Mouse (Mus musculus) heart, embryonic 13.5 days (tissue): ENCODE data around the gene Cfap100. TPM values are rescaled to one million over a fixed set of nuclear protein-coding genes. Genes with fewer than 3 reads are reported as not detected.

Experiments used
- ATAC-seq: fragments of 200-750 bp; cut with Nextera tagmentation; 2 replicates; pipeline ENCODE4 v1.8.0; 2017; ENCODE audit warnings: moderate TSS enrichment; ENCODE audit not compliant: insufficient number of reproducible peaks, low FRiP score, low TSS enrichment; ENCODE audit errors: extremely low read depth
- H3K27ac ChIP-seq: fragments of 300-500 bp; sonication (generic); replicated peaks from 2 replicates; pipeline ENCODE4 v1.5.1; 2015; ENCODE audit warnings: moderate library complexity, mild to moderate bottlenecking, inconsistent platforms
- H3K27me3 ChIP-seq: fragments of 300-500 bp; sonication (generic); replicated peaks from 2 replicates; pipeline ENCODE4 v1.6.1; 2015; ENCODE audit warnings: mild to moderate bottlenecking, inconsistent platforms
- H3K36me3 ChIP-seq: fragments of 300-500 bp; sonication (generic); 2 replicates; pipeline ENCODE4 v1.6.1; 2015; ENCODE audit warnings: mild to moderate bottlenecking, inconsistent platforms
- H3K4me1 ChIP-seq: fragments of 300-500 bp; sonication (generic); 2 replicates; pipeline ENCODE4 v1.6.1; 2015; ENCODE audit warnings: inconsistent platforms
- H3K4me2 ChIP-seq: fragments of 300-500 bp; sonication (generic); 2 replicates; pipeline ENCODE4 v1.6.1; 2015; ENCODE audit warnings: inconsistent platforms, mild to moderate bottlenecking, moderate library complexity
- H3K4me3 ChIP-seq: fragments of 300-500 bp; sonication (generic); 2 replicates; pipeline ENCODE4 v1.5.1; 2015; ENCODE audit warnings: moderate library complexity, mild to moderate bottlenecking, inconsistent platforms
- H3K9ac ChIP-seq: fragments of 300-500 bp; sonication (generic); 2 replicates; pipeline ENCODE4 v1.6.1; 2015; ENCODE audit warnings: inconsistent platforms, mild to moderate bottlenecking, moderate library complexity
- H3K9me3 ChIP-seq: fragments of 300-500 bp; sonication (generic); 2 replicates; pipeline ENCODE4 v1.6.1; 2016; ENCODE audit warnings: inconsistent platforms
- WGBS: fragments of 180-500 bp; shearing (Covaris S2); methylation state at CpG from one replicate; pipeline ENCODE4 v1.1.7; 2015; ENCODE audit warnings: mixed read lengths; 5-methylcytosine and 5-hydroxymethylcytosine counted together
- polyA plus RNA-seq: library from polyadenylated mRNA; unstranded; fragments of >200 nt; fragmentation: Nextera tagmentation; extraction: Ambion mirVana; gene quantifications from 2 replicates; pipeline ENCODE4 v1.2.1, GENCODE M21; 2015

The Cfap100 gene
- polyA plus RNA-seq, 1 experiment from 2014 or later: 0.05 TPM

- Histone ChIP-seq H3K27ac (no peak overlapping the region), H3K4me1 (peaks cover 15% of the 10 kb centered on the region), H3K9me3 (no peaks in the 10 kb centered on the region), H3K4me3 (no peak overlapping the region), H3K9ac (no peak overlapping the region), H3K4me2 (no peak overlapping the region), H3K36me3 (peaks cover 97% of the 10 kb centered on the region), H3K27me3 (no peaks in the 10 kb centered on the region)
- no peak for ATAC-seq
- WGBS: 91% methylated on average over 2 of the region's 2 CpGs
These were observed 50.9 kb downstream of the Cfap100 start for GRCm38 (mm10) chr6:90377708-90378107.

- peaks cover 75% of the 10 kb centered on the region for H3K36me3 ChIP-seq
- no peak overlapping the region for H3K4me2 ChIP-seq
- no peak overlapping the region for H3K9ac ChIP-seq
- H3K27ac ChIP-seq: no peak overlapping the region
- H3K27me3 ChIP-seq: no peaks in the 10 kb centered on the region
- H3K4me1 ChIP-seq: peaks cover 36% of the 10 kb centered on the region
- no peak for ATAC-seq
- H3K4me3 ChIP-seq: no peak overlapping the region
- WGBS: 46% methylated on average over 4 of the region's 4 CpGs
- H3K9me3 ChIP-seq: no peaks in the 10 kb centered on the region
These were observed 54.0 kb downstream of the Cfap100 start for GRCm38 (mm10) chr6:90374647-90375046.

GRCm38 (mm10) chr6:90369725-90370553 lies 58.7 kb downstream of the Cfap100 start:
- H3K36me3 ChIP-seq: peaks cover 29% of the 10 kb centered on the region
- H3K27me3 ChIP-seq: no peaks in the 10 kb centered on the region; the same call in 1 of the 2 replicates
- WGBS: under 1% methylated on average over 97 of the region's 98 CpGs
- H3K4me3 ChIP-seq: peak overlapping the region; percentile 94
- peak overlapping the region; percentile 99 for H3K4me2 ChIP-seq
- H3K9ac ChIP-seq: peak overlapping the region; percentile 94
- peak; percentile 38 for ATAC-seq
- H3K9me3 ChIP-seq: no peaks in the 10 kb centered on the region
- H3K4me1 ChIP-seq: peaks cover 34% of the 10 kb centered on the region
- H3K27ac ChIP-seq: peak overlapping the region; percentile 90

- Histone ChIP-seq H3K36me3 (peaks cover 21% of the 10 kb centered on the region), H3K9me3 (no peaks in the 10 kb centered on the region), H3K4me2 (peak within 1 kb of the TSS; percentile 99), H3K27ac (peak within 1 kb of the TSS; percentile 90), H3K9ac (peak within 1 kb of the TSS; percentile 94), H3K27me3 (no peaks in the 10 kb centered on the region; the same call in 1 of the 2 replicates), H3K4me1 (peaks cover 26% of the 10 kb centered on the region), H3K4me3 (peak within 1 kb of the TSS; percentile 94)
- ATAC-seq: peak; percentile 92
- 5% methylated on average over 41 of the region's 41 CpGs for WGBS
These were observed 59.4 kb downstream of the Cfap100 start, which contains the start of gene Zxdc for GRCm38 (mm10) chr6:90368976-90369724. Gene Zxdc (plus strand): TSS chr6:90369492.

- Histone ChIP-seq H3K4me1 (peaks cover 25% of the 10 kb centered on the region), H3K36me3 (no peaks in the 10 kb centered on the region), H3K27ac (no peak overlapping the region), H3K4me2 (no peak overlapping the region), H3K27me3 (no peaks in the 10 kb centered on the region; the same call in none of the 2 replicates), H3K9me3 (no peaks in the 10 kb centered on the region), H3K9ac (no peak overlapping the region), H3K4me3 (no peak overlapping the region)
- ATAC-seq: no peak
- 66% methylated on average over 5 of the region's 5 CpGs for WGBS
These were observed 65.3 kb downstream of the Cfap100 start for GRCm38 (mm10) chr6:90363301-90363700.

- peaks cover 38% of the 10 kb centered on the region for H3K4me1 ChIP-seq
- 76% methylated on average over 6 of the region's 6 CpGs for WGBS
- H3K9ac ChIP-seq: no peak overlapping the region
- ATAC-seq: no peak
- no peaks in the 10 kb centered on the region for H3K9me3 ChIP-seq
- no peaks in the 10 kb centered on the region; the same call in none of the 2 replicates for H3K27me3 ChIP-seq
- H3K36me3 ChIP-seq: no peaks in the 10 kb centered on the region
- no peak overlapping the region; the same call in 1 of the 2 replicates for H3K27ac ChIP-seq
- H3K4me3 ChIP-seq: no peak overlapping the region
- H3K4me2 ChIP-seq: no peak overlapping the region
These were observed 67.5 kb downstream of the Cfap100 start for GRCm38 (mm10) chr6:90360922-90361614.

GRCm38 (mm10) chr6:90360024-90360781 lies 68.4 kb downstream of the Cfap100 start:
- no peaks in the 10 kb centered on the region for H3K9me3 ChIP-seq
- H3K4me2 ChIP-seq: no peak overlapping the region
- H3K36me3 ChIP-seq: no peaks in the 10 kb centered on the region
- H3K27ac ChIP-seq: peak overlapping the region; percentile 46
- no peaks in the 10 kb centered on the region; the same call in none of the 2 replicates for H3K27me3 ChIP-seq
- H3K4me3 ChIP-seq: no peak overlapping the region
- H3K4me1 ChIP-seq: peaks cover 39% of the 10 kb centered on the region
- ATAC-seq: peak; percentile 21; the same call in 1 of the 2 replicates
- H3K9ac ChIP-seq: no peak overlapping the region
- WGBS: 46% methylated on average over 7 of the region's 7 CpGs

- 53% methylated on average over 2 of the region's 2 CpGs for WGBS
- H3K27ac ChIP-seq: 0 out of 2 replicates have a peak overlapping the region, but pooled peaks have one; percentile 30
- no peak overlapping the region for H3K9ac ChIP-seq
- no peaks in the 10 kb centered on the region for H3K9me3 ChIP-seq
- no peak overlapping the region for H3K4me2 ChIP-seq
- H3K36me3 ChIP-seq: no peaks in the 10 kb centered on the region
- H3K27me3 ChIP-seq: no peaks in the 10 kb centered on the region; the same call in none of the 2 replicates
- no peak overlapping the region for H3K4me3 ChIP-seq
- ATAC-seq: no peak
- peaks cover 39% of the 10 kb centered on the region for H3K4me1 ChIP-seq
These were observed 69.2 kb downstream of the Cfap100 start for GRCm38 (mm10) chr6:90359445-90359844.

- no peak overlapping the region for H3K9ac ChIP-seq
- ATAC-seq: no peak
- H3K9me3 ChIP-seq: no peaks in the 10 kb centered on the region
- H3K36me3 ChIP-seq: no peaks in the 10 kb centered on the region
- no peaks in the 10 kb centered on the region; the same call in none of the 2 replicates for H3K27me3 ChIP-seq
- H3K4me3 ChIP-seq: no peak overlapping the region
- H3K4me2 ChIP-seq: no peak overlapping the region
- H3K4me1 ChIP-seq: peaks cover 39% of the 10 kb centered on the region
- 50% methylated on average over 5 of the region's 5 CpGs for WGBS
- no peak overlapping the region for H3K27ac ChIP-seq
These were observed 70.5 kb downstream of the Cfap100 start for GRCm38 (mm10) chr6:90358142-90358541.
